Mouse (Mus musculus) ES-E14 (cell line): Measurements from ENCODE around the gene Palb2. TPM values are rescaled to one million over a fixed set of nuclear protein-coding genes. Genes with fewer than 3 reads are reported as not detected.

Experiments
- DNase-seq: peaks from one replicate; pipeline ENCODE4 v3.0.0-alpha.2; 2013; ENCODE audit warnings: low read depth, low spot score
- H3K27ac ChIP-seq: 2 replicates; pipeline ENCODE4 v1.5.1; 2012; ENCODE audit warnings: low read depth, mild to moderate bottlenecking, low read length, moderate library complexity, mixed read lengths; ENCODE audit not compliant: poor library complexity, insufficient read depth, severe bottlenecking
- H3K36me3 ChIP-seq: 2 replicates; pipeline ENCODE4 v1.6.1; 2012; ENCODE audit warnings: mild to moderate bottlenecking, low read length, moderate library complexity, mixed read lengths; ENCODE audit not compliant: control insufficient read depth, poor library complexity, insufficient read depth, severe bottlenecking
- H3K4me1 ChIP-seq, 2 experiments: fragments of 150-350 bp in 1 of 2; sonication (generic) in 1 of 2; 2 replicates each; pipeline ENCODE4 v1.6.1; 2012; ENCODE audit warnings: low read length in 2 of 2, mild to moderate bottlenecking in 1 of 2, mixed read lengths in 1 of 2; ENCODE audit not compliant: control insufficient read depth in 2 of 2, insufficient read depth in 2 of 2, poor library complexity in 1 of 2
- H3K4me3 ChIP-seq, 2 experiments: fragments of 150-350 bp in 1 of 2; sonication (generic) in 1 of 2; 2 replicates each; pipeline ENCODE4 v1.5.1; 2012; ENCODE audit warnings: low read length in 2 of 2, low read depth in 1 of 2, mild to moderate bottlenecking in 1 of 2, mixed read lengths in 1 of 2; ENCODE audit not compliant: insufficient read depth in 1 of 2, poor library complexity in 1 of 2, severe bottlenecking in 1 of 2
- H3K9ac ChIP-seq: 2 replicates; pipeline ENCODE4 v1.6.1; 2012; ENCODE audit warnings: low read depth, mild to moderate bottlenecking, low read length, mixed read lengths; ENCODE audit not compliant: poor library complexity, insufficient read depth, severe bottlenecking
- H3K9me3 ChIP-seq: fragments of 150-350 bp; sonication (generic); 2 replicates; pipeline ENCODE4 v1.6.1; 2012; ENCODE audit warnings: low read depth, mild to moderate bottlenecking, low read length; ENCODE audit not compliant: control insufficient read depth, insufficient read depth
- CHD2 ChIP-seq: IDR thresholded peaks from 2 replicates; pipeline ENCODE4 v1.6.1; 2014; ENCODE audit warnings: mild to moderate bottlenecking, low read depth, low read length, inconsistent platforms
- HCFC1 ChIP-seq: IDR thresholded peaks from 2 replicates; pipeline ENCODE4 v1.6.1; 2012; ENCODE audit warnings: low read length, inconsistent platforms, borderline replicate concordance; ENCODE audit not compliant: insufficient read depth
- MAFK ChIP-seq: IDR thresholded peaks from 2 replicates; pipeline ENCODE4 v1.6.1; 2014; ENCODE audit warnings: mild to moderate bottlenecking, low read depth, low read length, inconsistent platforms; ENCODE audit not compliant: insufficient read depth
- ZC3H11A ChIP-seq: IDR thresholded peaks from 2 replicates; pipeline ENCODE4 v1.6.1; 2012; ENCODE audit warnings: low read depth, mild to moderate bottlenecking, inconsistent platforms, low read length, borderline replicate concordance
- ZNF384 ChIP-seq: IDR thresholded peaks from 2 replicates; pipeline ENCODE4 v1.6.1; 2012; ENCODE audit warnings: low read depth, low read length, inconsistent platforms
- in situ Hi-C, 2 experiments: fragments of 600-800 bp; cut with MboI; formaldehyde crosslinking; loops; one replicate each; pipeline ENCODE4 v1.15.1; 2025; ENCODE audit warnings: low sequenced_read_pairs in 2 of 2, inconsistent platforms in 1 of 2; ENCODE audit not compliant: unreplicated experiment in 2 of 2
- total RNA-seq: library from RNA; depleted of rRNA; stranded (reverse); fragments of 300-350 nt; gene quantifications from 2 replicates; pipeline ENCODE4 v1.2.3, GENCODE M21; 2012

The Palb2 gene
- total RNA-seq, 1 experiment = 21.0 TPM

DNA sequence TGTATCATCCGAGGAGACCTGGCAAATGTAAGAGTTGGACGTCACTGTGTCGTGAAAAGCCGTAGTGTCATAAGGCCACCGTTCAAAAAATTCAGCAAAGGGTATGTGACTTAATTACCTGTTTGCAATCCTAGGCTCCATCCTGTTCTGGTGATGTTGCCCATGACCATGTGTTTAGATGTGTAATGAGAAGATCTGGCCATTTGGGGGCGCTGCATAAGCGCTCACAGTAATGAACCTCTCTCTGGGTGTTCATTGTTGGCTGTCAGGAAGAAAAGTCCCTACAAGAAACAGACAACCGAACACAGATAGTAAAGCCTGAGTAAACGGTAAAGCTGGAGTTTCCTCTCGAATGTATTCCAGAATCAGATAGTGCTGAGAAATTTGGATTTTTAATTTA lies 2.3 kb upstream of the Palb2 start:
- H3K27ac ChIP-seq = no peak overlapping the region
- H3K4me3 ChIP-seq = no peak overlapping the region
- no peak for TF ChIP-seq ZC3H11A
- no peak for TF ChIP-seq MAFK
- no peak for TF ChIP-seq ZNF384
- TF ChIP-seq CHD2 = no peak
- no peak for TF ChIP-seq HCFC1
- H3K9me3 ChIP-seq = no peaks in the 10 kb centered on the region
- in situ Hi-C loops = no loop called here
- peak; percentile 56 for DNase-seq
- peaks cover 0 to 3% of the 10 kb centered on the region in 2 experiments; a peak in 1 of 4 replicates for H3K4me1 ChIP-seq
- no peak overlapping the region for H3K9ac ChIP-seq
- H3K36me3 ChIP-seq = peaks cover 5% of the 10 kb centered on the region

DNA sequence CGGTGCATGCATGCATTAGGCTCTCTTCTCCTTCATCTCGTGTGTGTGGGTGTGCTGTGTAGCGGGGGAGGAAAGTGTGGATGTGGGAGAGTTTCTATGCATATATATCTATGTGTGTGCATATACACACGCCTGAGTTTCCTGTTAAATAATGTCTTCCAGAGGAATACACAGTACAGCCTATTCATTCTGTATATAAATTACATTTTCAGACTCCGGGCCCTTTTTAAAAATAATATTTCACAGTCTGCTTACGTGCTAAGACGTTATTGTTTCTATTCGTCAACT lies 497 bp upstream of the Palb2 start:
- TF ChIP-seq ZC3H11A (no peak), CHD2 (no peak), ZNF384 (no peak), HCFC1 (no peak), MAFK (no peak)
- no peak for DNase-seq
- Histone ChIP-seq H3K4me3 (peak overlapping the region; percentile 76 to 89), H3K9me3 (no peaks in the 10 kb centered on the region), H3K4me1 (peaks cover 0 to 3% of the 10 kb centered on the region in 2 experiments; a peak in 1 of 4 replicates), H3K9ac (peak overlapping the region; percentile 78), H3K36me3 (peaks cover 7% of the 10 kb centered on the region), H3K27ac (no peak overlapping the region)
- in situ Hi-C loops = no loop called here

DNA sequence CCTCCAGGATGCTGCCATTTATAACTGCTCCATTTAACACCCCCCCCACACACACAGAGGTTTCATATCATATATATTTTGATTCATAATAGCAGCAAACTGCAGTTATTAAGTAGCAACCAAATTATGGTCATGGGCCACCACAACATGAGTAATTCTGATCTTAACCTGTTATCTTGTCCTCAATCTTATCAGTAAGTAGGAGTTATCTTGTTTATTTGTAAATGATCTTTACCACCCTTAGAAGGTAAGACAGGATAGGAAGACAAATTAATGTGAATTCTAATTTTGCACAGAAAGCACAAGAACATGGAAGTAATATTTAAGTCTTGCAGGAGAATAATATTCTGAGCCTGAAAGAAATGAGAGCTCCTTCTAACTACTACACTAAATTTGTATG lies 951 bp downstream of the Palb2 start:
- peaks cover 0 to 3% of the 10 kb centered on the region in 2 experiments; a peak in 1 of 4 replicates for H3K4me1 ChIP-seq
- H3K27ac ChIP-seq = no peak overlapping the region
- TF ChIP-seq MAFK (no peak), HCFC1 (no peak), CHD2 (no peak), ZNF384 (no peak), ZC3H11A (no peak)
- H3K9ac ChIP-seq = no peak overlapping the region
- H3K36me3 ChIP-seq = peaks cover 11% of the 10 kb centered on the region
- DNase-seq = no peak
- in situ Hi-C loops = no loop called here
- H3K9me3 ChIP-seq = no peaks in the 10 kb centered on the region
- peak overlapping the region in 1 of 2 experiments; percentile 89; a peak in 3 of 4 replicates for H3K4me3 ChIP-seq

DNA sequence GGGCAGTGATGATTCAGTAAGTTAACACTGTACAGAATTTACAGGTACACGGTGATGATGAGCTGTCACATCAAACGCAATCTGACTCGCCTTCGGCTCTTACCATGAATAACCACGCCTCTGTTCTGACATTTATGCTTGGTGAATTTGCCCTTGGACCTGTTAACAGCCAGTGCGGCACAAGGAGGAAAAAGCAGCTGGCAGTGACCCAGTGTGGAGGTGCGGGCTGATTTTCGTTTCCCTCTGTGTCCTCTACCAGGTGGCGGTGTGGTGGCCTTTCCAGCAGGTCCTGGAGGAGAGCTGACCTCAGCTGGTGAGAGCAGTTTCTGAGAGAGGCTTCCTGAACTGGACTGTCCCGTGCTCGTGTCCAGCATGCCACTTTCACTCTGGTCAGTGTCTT lies 5.8 kb downstream of the Palb2 start:
- TF ChIP-seq CHD2 (no peak), HCFC1 (no peak), ZNF384 (no peak), ZC3H11A (no peak), MAFK (no peak)
- no peak for DNase-seq

DNA sequence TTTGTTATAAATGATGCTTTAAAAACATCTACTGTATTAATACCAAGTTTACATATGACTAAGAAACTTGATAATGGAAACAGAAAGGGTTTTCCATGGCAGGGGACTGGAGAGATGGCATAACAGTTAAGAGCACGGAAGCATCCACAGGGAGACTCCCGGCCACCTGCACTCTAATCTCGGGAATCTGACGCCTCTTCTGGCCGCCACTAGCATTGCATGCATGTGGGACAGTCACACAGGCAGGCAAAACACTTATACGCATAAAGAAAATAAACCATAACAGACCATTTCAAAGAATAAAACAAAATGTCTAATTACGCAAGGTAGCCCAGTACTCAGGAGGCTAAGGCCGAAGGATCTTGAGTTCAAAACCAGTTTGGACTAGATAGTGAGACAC lies 7.1 kb downstream of the Palb2 start:
- Histone ChIP-seq H3K36me3 (peaks cover 28% of the 10 kb centered on the region), H3K4me3 (no peak overlapping the region), H3K4me1 (no peaks in the 10 kb centered on the region), H3K9me3 (no peaks in the 10 kb centered on the region), H3K9ac (no peak overlapping the region), H3K27ac (no peak overlapping the region)
- in situ Hi-C loops = no loop called here
- TF ChIP-seq MAFK (no peak), ZNF384 (no peak), CHD2 (no peak), HCFC1 (no peak), ZC3H11A (no peak)
- no peak for DNase-seq

More for the DNA sequence above, 5.8 kb downstream of the Palb2 start:
- peaks cover 24% of the 10 kb centered on the region for H3K36me3 ChIP-seq
- H3K9me3 ChIP-seq = no peaks in the 10 kb centered on the region
- H3K27ac ChIP-seq = no peak overlapping the region
- H3K4me3 ChIP-seq = no peak overlapping the region
- H3K4me1 ChIP-seq = peaks cover 0 to 3% of the 10 kb centered on the region in 2 experiments; a peak in 1 of 4 replicates
- H3K9ac ChIP-seq = no peak overlapping the region
- in situ Hi-C loops = no loop called here
